Mouse (Mus musculus): ENCODE results near the gene Sec16a. TPM values are rescaled to one million over a fixed set of nuclear protein-coding genes. Genes with fewer than 3 reads are reported as not detected.

Gene Sec16a
- polyA plus RNA-seq, 1 experiment from 2014 or later = 23.2 TPM

GRCm38 (mm10) chr2:26445666-26446445 lies 840 bp upstream of the Sec16a start:
- peak; percentile 90 for ATAC-seq (ENCODE audit: low read depth)
- WGBS = under 1% methylated on average over 44 of the region's 44 CpGs
- H3K4me1 ChIP-seq (replicated peaks; ENCODE audit: control insufficient read depth, insufficient read depth, low read length) = peaks cover 17% of the 10 kb centered on the region

GRCm38 (mm10) chr2:26444368-26444767 lies 648 bp downstream of the Sec16a start:
- peak overlapping the region; percentile 93 for H3K9ac ChIP-seq (ENCODE audit: low read length)
- peaks cover 21% of the 10 kb centered on the region for H3K36me3 ChIP-seq (ENCODE audit: control insufficient read depth, insufficient read depth, low read length)
- H3K4me1 ChIP-seq (replicated peaks; ENCODE audit: control insufficient read depth, insufficient read depth, low read length) = peaks cover 17% of the 10 kb centered on the region
- no peak for ATAC-seq (ENCODE audit: low read depth)
- no peaks in the 10 kb centered on the region for H3K27me3 ChIP-seq (ENCODE audit: control insufficient read depth, insufficient read depth, low read depth, low read length)
- WGBS = under 1% methylated on average over 15 of the region's 15 CpGs
- H3K27ac ChIP-seq (ENCODE audit: low read length) = peak overlapping the region; percentile 89
- peak overlapping the region; percentile 89 for H3K4me3 ChIP-seq (ENCODE audit: low read length)
- no peaks in the 10 kb centered on the region for H3K9me3 ChIP-seq (ENCODE audit: control insufficient read depth, low read length)
- peak overlapping the region; percentile 59 for H3K4me2 ChIP-seq (ENCODE audit: low read depth, low read length)

More at GRCm38 (mm10) chr2:26445666-26446445, 840 bp upstream of the Sec16a start:
- H3K4me2 ChIP-seq (ENCODE audit: low read depth, low read length) = peak overlapping the region; percentile 77
- H3K36me3 ChIP-seq (ENCODE audit: control insufficient read depth, insufficient read depth, low read length) = peaks cover 6% of the 10 kb centered on the region
- H3K4me3 ChIP-seq (ENCODE audit: low read length) = peak overlapping the region; percentile 56
- H3K27ac ChIP-seq (ENCODE audit: low read length) = peak overlapping the region; percentile 83
- H3K27me3 ChIP-seq (ENCODE audit: control insufficient read depth, insufficient read depth, low read depth, low read length) = no peaks in the 10 kb centered on the region
- peak overlapping the region; percentile 68 for H3K9ac ChIP-seq (ENCODE audit: low read length)
- H3K9me3 ChIP-seq (ENCODE audit: control insufficient read depth, low read length) = no peaks in the 10 kb centered on the region

- H3K27ac ChIP-seq (ENCODE audit: low read length) = no peak overlapping the region
- WGBS = 6% methylated on average over 3 of the region's 3 CpGs
These were observed 1.1 kb downstream of the Sec16a start for GRCm38 (mm10) chr2:26443876-26444275.

GRCm38 (mm10) chr2:26442843-26443242 lies 2.2 kb downstream of the Sec16a start:
- Histone ChIP-seq H3K27me3 (ENCODE audit: control insufficient read depth, insufficient read depth, low read depth, low read length) (no peaks in the 10 kb centered on the region), H3K4me1 (replicated peaks; ENCODE audit: control insufficient read depth, insufficient read depth, low read length) (peaks cover 17% of the 10 kb centered on the region), H3K36me3 (ENCODE audit: control insufficient read depth, insufficient read depth, low read length) (peaks cover 22% of the 10 kb centered on the region), H3K4me2 (ENCODE audit: low read depth, low read length) (no peak overlapping the region), H3K9me3 (ENCODE audit: control insufficient read depth, low read length) (no peaks in the 10 kb centered on the region), H3K9ac (ENCODE audit: low read length) (no peak overlapping the region), H3K4me3 (ENCODE audit: low read length) (no peak overlapping the region), H3K27ac (ENCODE audit: low read length) (no peak overlapping the region)
- no peak for ATAC-seq (ENCODE audit: low read depth)
- WGBS = 86% methylated on average over 1 of the region's 1 CpGs

More at GRCm38 (mm10) chr2:26443876-26444275, 1.1 kb downstream of the Sec16a start:
- H3K27me3 ChIP-seq (ENCODE audit: control insufficient read depth, insufficient read depth, low read depth, low read length) = no peaks in the 10 kb centered on the region
- peaks cover 22% of the 10 kb centered on the region for H3K36me3 ChIP-seq (ENCODE audit: control insufficient read depth, insufficient read depth, low read length)
- peak overlapping the region; percentile 93 for H3K9ac ChIP-seq (ENCODE audit: low read length)
- no peaks in the 10 kb centered on the region for H3K9me3 ChIP-seq (ENCODE audit: control insufficient read depth, low read length)
- H3K4me3 ChIP-seq (ENCODE audit: low read length) = peak overlapping the region; percentile 89
- no peak for ATAC-seq (ENCODE audit: low read depth)
- peak overlapping the region; percentile 59 for H3K4me2 ChIP-seq (ENCODE audit: low read depth, low read length)
- peaks cover 17% of the 10 kb centered on the region for H3K4me1 ChIP-seq (replicated peaks; ENCODE audit: control insufficient read depth, insufficient read depth, low read length)

- ATAC-seq (ENCODE audit: low read depth) = no peak
- Histone ChIP-seq H3K27me3 (ENCODE audit: control insufficient read depth, insufficient read depth, low read depth, low read length) (no peaks in the 10 kb centered on the region), H3K36me3 (ENCODE audit: control insufficient read depth, insufficient read depth, low read length) (peaks cover 22% of the 10 kb centered on the region), H3K4me2 (ENCODE audit: low read depth, low read length) (no peak overlapping the region), H3K4me1 (replicated peaks; ENCODE audit: control insufficient read depth, insufficient read depth, low read length) (peaks cover 13% of the 10 kb centered on the region), H3K27ac (ENCODE audit: low read length) (no peak overlapping the region), H3K4me3 (ENCODE audit: low read length) (no peak overlapping the region), H3K9ac (ENCODE audit: low read length) (no peak overlapping the region), H3K9me3 (ENCODE audit: control insufficient read depth, low read length) (no peaks in the 10 kb centered on the region)
- 60% methylated on average over 5 of the region's 5 CpGs for WGBS
These were observed 3.3 kb downstream of the Sec16a start for GRCm38 (mm10) chr2:26441688-26442087.

- Histone ChIP-seq H3K9me3 (ENCODE audit: control insufficient read depth, low read length) (no peaks in the 10 kb centered on the region), H3K27ac (ENCODE audit: low read length) (no peak overlapping the region), H3K4me2 (ENCODE audit: low read depth, low read length) (no peak overlapping the region), H3K36me3 (ENCODE audit: control insufficient read depth, insufficient read depth, low read length) (peaks cover 22% of the 10 kb centered on the region), H3K4me1 (replicated peaks; ENCODE audit: control insufficient read depth, insufficient read depth, low read length) (peaks cover 8% of the 10 kb centered on the region), H3K27me3 (ENCODE audit: control insufficient read depth, insufficient read depth, low read depth, low read length) (no peaks in the 10 kb centered on the region), H3K9ac (ENCODE audit: low read length) (no peak overlapping the region), H3K4me3 (ENCODE audit: low read length) (no peak overlapping the region)
- no peak for ATAC-seq (ENCODE audit: low read depth)
- WGBS = 97% methylated on average over 4 of the region's 4 CpGs
These were observed 3.8 kb downstream of the Sec16a start for GRCm38 (mm10) chr2:26441261-26441660.

- ATAC-seq (ENCODE audit: low read depth) = no peak
- 90% methylated on average over 6 of the region's 6 CpGs for WGBS
- Histone ChIP-seq H3K9me3 (ENCODE audit: control insufficient read depth, low read length) (no peaks in the 10 kb centered on the region), H3K9ac (ENCODE audit: low read length) (no peak overlapping the region), H3K4me2 (ENCODE audit: low read depth, low read length) (no peak overlapping the region), H3K36me3 (ENCODE audit: control insufficient read depth, insufficient read depth, low read length) (peaks cover 35% of the 10 kb centered on the region), H3K27ac (ENCODE audit: low read length) (no peak overlapping the region), H3K4me3 (ENCODE audit: low read length) (no peak overlapping the region), H3K27me3 (ENCODE audit: control insufficient read depth, insufficient read depth, low read depth, low read length) (no peaks in the 10 kb centered on the region), H3K4me1 (replicated peaks; ENCODE audit: control insufficient read depth, insufficient read depth, low read length) (peaks cover 8% of the 10 kb centered on the region)
These were observed 5.3 kb downstream of the Sec16a start for GRCm38 (mm10) chr2:26439671-26440070.

GRCm38 (mm10) chr2:26438373-26438772 lies 6.6 kb downstream of the Sec16a start:
- peaks cover 38% of the 10 kb centered on the region for H3K36me3 ChIP-seq (ENCODE audit: control insufficient read depth, insufficient read depth, low read length)
- no peaks in the 10 kb centered on the region for H3K27me3 ChIP-seq (ENCODE audit: control insufficient read depth, insufficient read depth, low read depth, low read length)
- no peak overlapping the region for H3K4me2 ChIP-seq (ENCODE audit: low read depth, low read length)
- H3K4me3 ChIP-seq (ENCODE audit: low read length) = no peak overlapping the region
- 84% methylated on average over 7 of the region's 7 CpGs for WGBS
- no peak overlapping the region for H3K27ac ChIP-seq (ENCODE audit: low read length)
- no peak for ATAC-seq (ENCODE audit: low read depth)
- H3K9ac ChIP-seq (ENCODE audit: low read length) = no peak overlapping the region
- H3K4me1 ChIP-seq (replicated peaks; ENCODE audit: control insufficient read depth, insufficient read depth, low read length) = peaks cover 3% of the 10 kb centered on the region; the same call in 1 of the 2 replicates
- H3K9me3 ChIP-seq (ENCODE audit: control insufficient read depth, low read length) = no peaks in the 10 kb centered on the region

- ATAC-seq (ENCODE audit: low read depth) = no peak
- 63% methylated on average over 4 of the region's 4 CpGs for WGBS
- Histone ChIP-seq H3K36me3 (ENCODE audit: control insufficient read depth, insufficient read depth, low read length) (peaks cover 41% of the 10 kb centered on the region), H3K9ac (ENCODE audit: low read length) (no peak overlapping the region), H3K4me3 (ENCODE audit: low read length) (no peak overlapping the region), H3K9me3 (ENCODE audit: control insufficient read depth, low read length) (no peaks in the 10 kb centered on the region), H3K4me2 (ENCODE audit: low read depth, low read length) (no peak overlapping the region), H3K4me1 (replicated peaks; ENCODE audit: control insufficient read depth, insufficient read depth, low read length) (no peaks in the 10 kb centered on the region; the same call in 1 of the 2 replicates), H3K27me3 (ENCODE audit: control insufficient read depth, insufficient read depth, low read depth, low read length) (no peaks in the 10 kb centered on the region), H3K27ac (ENCODE audit: low read length) (no peak overlapping the region)
These were observed 7.8 kb downstream of the Sec16a start for GRCm38 (mm10) chr2:26437221-26437620.
